In genomic region chr4:46884132-46884531, GRCm38 (mm10) we compare ENCODE assay signal across 17 mouse cellular contexts.
DNase-seq lines count a peak whose midpoint lies in the region; ATAC-seq and TF ChIP-seq lines count a peak whose summit lies in the region.
"Had no signal": no experiment of that assay in that cellular context is flagged by ENCODE, and none has a peak within 500 bp of the region (broad histone marks: within the 10 kb centered on the region; RNA-seq: fewer than 3 reads in every experiment).

No protein-coding gene starts in this region.

- 48% methylated on average over 7 of the region's 7 CpGs for WGBS in embryonic facial prominence, embryonic 14.5 days
- WGBS in embryonic facial prominence, embryonic 10.5 days, result 86% methylated on average over 7 of the region's 7 CpGs
- 54% methylated on average over 7 of the region's 7 CpGs for WGBS in intestine, embryonic 14.5 days
- WGBS in intestine, embryonic 16.5 days, result 51% methylated on average over 7 of the region's 7 CpGs

- H3K27ac ChIP-seq in embryonic facial prominence, embryonic 14.5 days (replicated peaks; ENCODE audit: low read depth, low read length), result no peak overlapping the region
- no peak overlapping the region for H3K27ac ChIP-seq in embryonic facial prominence, embryonic 10.5 days (replicated peaks)
- peak overlapping the region; percentile 43; the same call in 1 of the 2 replicates for H3K27ac ChIP-seq in intestine, embryonic 14.5 days (ENCODE audit: low read depth)
- no peak overlapping the region for H3K27ac ChIP-seq in intestine, embryonic 16.5 days (ENCODE audit: low read length)
- H3K27ac ChIP-seq: forebrain, embryonic 12.5 days; limb, embryonic 15.5 days had no signal

- intact Hi-C loops in left cerebral cortex, postnatal 4 days (cut with DNase I), result no loop called here

- H3K9ac ChIP-seq in embryonic facial prominence, embryonic 14.5 days (ENCODE audit: low read depth, low read length), result no peak overlapping the region
- no peak overlapping the region for H3K9ac ChIP-seq in intestine, embryonic 14.5 days (ENCODE audit: low read length)
- no peak overlapping the region for H3K9ac ChIP-seq in intestine, embryonic 16.5 days (ENCODE audit: low read depth, low read length)
- H3K9ac ChIP-seq: forebrain, embryonic 12.5 days; limb, embryonic 15.5 days had no signal

- H3K36me3 ChIP-seq in embryonic facial prominence, embryonic 14.5 days (ENCODE audit: control insufficient read depth, insufficient read depth, low read length), result no peaks in the 10 kb centered on the region
- no peaks in the 10 kb centered on the region for H3K36me3 ChIP-seq in embryonic facial prominence, embryonic 10.5 days (replicated peaks)
- no peaks in the 10 kb centered on the region for H3K36me3 ChIP-seq in intestine, embryonic 14.5 days (ENCODE audit: control insufficient read depth, insufficient read depth, low read length)
- H3K36me3 ChIP-seq in intestine, embryonic 16.5 days (ENCODE audit: control insufficient read depth, insufficient read depth, low read length), result no peaks in the 10 kb centered on the region
- H3K36me3 ChIP-seq: forebrain, embryonic 12.5 days; limb, embryonic 15.5 days had no signal

- ATAC-seq in embryonic facial prominence, embryonic 14.5 days (ENCODE audit: low read depth), result no peak
- ATAC-seq in intestine, embryonic 14.5 days (replicated peaks; ENCODE audit: low FRiP score, low TSS enrichment, low read depth), result no peak
- ATAC-seq in intestine, embryonic 16.5 days, result no peak

- no peaks in the 10 kb centered on the region for H3K27me3 ChIP-seq in embryonic facial prominence, embryonic 14.5 days (replicated peaks; ENCODE audit: control insufficient read depth, insufficient read depth, low read length)
- H3K27me3 ChIP-seq in embryonic facial prominence, embryonic 10.5 days (replicated peaks; ENCODE audit: low read depth, poor library complexity, severe bottlenecking), result no peaks in the 10 kb centered on the region
- no peaks in the 10 kb centered on the region for H3K27me3 ChIP-seq in intestine, embryonic 14.5 days (replicated peaks; ENCODE audit: control insufficient read depth, insufficient read depth, low read length)
- H3K27me3 ChIP-seq in intestine, embryonic 16.5 days (replicated peaks; ENCODE audit: control insufficient read depth, insufficient read depth, low read length), result no peaks in the 10 kb centered on the region

- no peak for TF ChIP-seq CTCF in brain, embryonic 14.5 days (IDR thresholded peaks at IDR 0.05; ENCODE audit: borderline replicate concordance, extremely low read depth, insufficient read depth, insufficient read length)

- no peak overlapping the region for H3K4me2 ChIP-seq in embryonic facial prominence, embryonic 14.5 days (ENCODE audit: low read depth, low read length)
- H3K4me2 ChIP-seq in intestine, embryonic 14.5 days (ENCODE audit: low read length), result no peak overlapping the region
- no peak overlapping the region for H3K4me2 ChIP-seq in intestine, embryonic 16.5 days (ENCODE audit: low read depth, low read length)
- H3K4me2 ChIP-seq: forebrain, embryonic 12.5 days; heart, embryonic 11.5 days; limb, embryonic 15.5 days had no signal

- no peaks in the 10 kb centered on the region for H3K9me3 ChIP-seq in embryonic facial prominence, embryonic 14.5 days (ENCODE audit: control insufficient read depth, low read length)
- no peaks in the 10 kb centered on the region for H3K9me3 ChIP-seq in embryonic facial prominence, embryonic 10.5 days
- H3K9me3 ChIP-seq in intestine, embryonic 14.5 days (ENCODE audit: control insufficient read depth, low read length), result no peaks in the 10 kb centered on the region
- no peaks in the 10 kb centered on the region for H3K9me3 ChIP-seq in intestine, embryonic 16.5 days (ENCODE audit: control insufficient read depth, low read length)
- H3K9me3 ChIP-seq: forebrain, embryonic 12.5 days; limb, embryonic 15.5 days had no signal

- peaks cover 8% of the 10 kb centered on the region; the same call in 1 of the 2 replicates for H3K4me1 ChIP-seq in embryonic facial prominence, embryonic 14.5 days (ENCODE audit: control insufficient read depth, insufficient read depth, low read length)
- H3K4me1 ChIP-seq in embryonic facial prominence, embryonic 10.5 days, result peaks cover 32% of the 10 kb centered on the region
- peaks cover 16% of the 10 kb centered on the region for H3K4me1 ChIP-seq in intestine, embryonic 14.5 days (replicated peaks; ENCODE audit: control insufficient read depth, insufficient read depth, low read length)
- 0 out of 2 replicates have a peak, but pooled peaks cover 6% of the 10 kb centered on the region for H3K4me1 ChIP-seq in intestine, embryonic 16.5 days (ENCODE audit: control insufficient read depth, insufficient read depth, low read length)

- TF ChIP-seq POLR2A in brain, embryonic 14.5 days (IDR thresholded peaks at IDR 0.05; ENCODE audit: borderline replicate concordance, extremely low read depth, insufficient read depth, insufficient read length, poor library complexity, severe bottlenecking), result no peak

- peak; percentile 32 for DNase-seq in embryonic facial prominence, embryonic 14.5 days (ENCODE audit: low spot score)
- no peak for DNase-seq in embryonic facial prominence, embryonic 10.5 days (ENCODE audit: low spot score)
- no peak for DNase-seq in intestine, embryonic 14.5 days (ENCODE audit: low spot score)
- peak; percentile 66 for DNase-seq in left cerebral cortex, postnatal 4 days
- no peak for DNase-seq in left cerebral cortex, adult 8-10 months (ENCODE audit: low spot score in 2 of 2)
- DNase-seq in brain, embryonic 14.5 days (ENCODE audit: low read depth), result peak; percentile 57
- DNase-seq in embryo, embryonic 10.5 days (ENCODE audit: low spot score), result no peak
- DNase-seq: adrenal gland, adult 8-10 months; embryo, embryonic 11 days; gastrocnemius, postnatal 36 days; heart, postnatal 36 days; kidney, adult 8-10 months; lung, postnatal 14 days had no signal

- no peak overlapping the region for H3K4me3 ChIP-seq in embryonic facial prominence, embryonic 14.5 days (ENCODE audit: low read depth, low read length)
- H3K4me3 ChIP-seq in embryonic facial prominence, embryonic 10.5 days, result no peak overlapping the region
- no peak overlapping the region for H3K4me3 ChIP-seq in intestine, embryonic 14.5 days (ENCODE audit: low read depth, low read length)
- H3K4me3 ChIP-seq in intestine, embryonic 16.5 days (ENCODE audit: low read length), result no peak overlapping the region
- H3K4me3 ChIP-seq: forebrain, embryonic 12.5 days; limb, embryonic 15.5 days had no signal

Comparison
In these comparisons a context has a peak if more than half of its experiments do, and no peak if none do; other contexts are left out.
1. DNase-seq: peak in embryonic facial prominence, embryonic 14.5 days (single experiment), left cerebral cortex, postnatal 4 days (single experiment) and brain, embryonic 14.5 days (single experiment); none in embryonic facial prominence, embryonic 10.5 days (single experiment), intestine, embryonic 14.5 days (single experiment), left cerebral cortex, adult 8-10 months (0 of 2) and embryo, embryonic 10.5 days (single experiment).